Mouse (Mus musculus) neural tube, embryonic 12.5 days (tissue): ENCODE data around the gene Cldnd2. TPM values are rescaled to one million over a fixed set of nuclear protein-coding genes. Genes with fewer than 3 reads are reported as not detected.

Source experiments
- ATAC-seq: fragments of 200-750 bp; cut with Nextera tagmentation; 2 replicates; pipeline ENCODE4 v1.8.0; 2017; ENCODE audit warnings: low read depth, mild to moderate bottlenecking, moderate TSS enrichment, moderate library complexity; ENCODE audit not compliant: low FRiP score
- H3K27ac ChIP-seq: fragments of 300-500 bp; sonication (generic); 2 replicates; pipeline ENCODE4 v1.5.1; 2016
- H3K27me3 ChIP-seq: fragments of 300-500 bp; sonication (generic); replicated peaks from 2 replicates; pipeline ENCODE4 v1.6.1; 2016; ENCODE audit warnings: mild to moderate bottlenecking
- H3K36me3 ChIP-seq: fragments of 300-500 bp; sonication (generic); 2 replicates; pipeline ENCODE4 v1.6.1; 2016; ENCODE audit warnings: mild to moderate bottlenecking
- H3K4me1 ChIP-seq: fragments of 300-500 bp; sonication (generic); 2 replicates; pipeline ENCODE4 v1.6.1; 2016
- H3K4me2 ChIP-seq: fragments of 300-500 bp; sonication (generic); replicated peaks from 2 replicates; pipeline ENCODE4 v1.6.1; 2016; ENCODE audit warnings: mild to moderate bottlenecking
- H3K4me3 ChIP-seq: fragments of 300-500 bp; sonication (generic); 2 replicates; pipeline ENCODE4 v1.5.1; 2016
- H3K9ac ChIP-seq: fragments of 300-500 bp; sonication (generic); 2 replicates; pipeline ENCODE4 v1.6.1; 2016; ENCODE audit warnings: mild to moderate bottlenecking
- H3K9me3 ChIP-seq: fragments of 300-500 bp; sonication (generic); 2 replicates; pipeline ENCODE4 v1.6.1; 2016; ENCODE audit warnings: mild to moderate bottlenecking
- WGBS: fragments of 180-500 bp; shearing (Covaris S2); methylation state at CpG from one replicate; pipeline ENCODE4 v1.1.7; 2016; 5-methylcytosine and 5-hydroxymethylcytosine counted together
- microRNA-seq: library from miRNA; unstranded; fragments of <30 nt; microRNA quantifications from one replicate; pipeline ENCODE4, GENCODE M21; 2017
- polyA plus RNA-seq: library from polyadenylated mRNA; unstranded; fragments of >200 nt; fragmentation: Nextera tagmentation; extraction: Ambion mirVana; gene quantifications from 2 replicates; pipeline ENCODE4 v1.2.1, GENCODE M21; 2016

Cldnd2 gene
- polyA plus RNA-seq, 1 experiment from 2014 or later, result not detected

GRCm38 (mm10) chr7:43481191-43481590 lies 40.6 kb downstream of the Cldnd2 start:
- no peaks in the 10 kb centered on the region for H3K9me3 ChIP-seq
- no peak overlapping the region for H3K27ac ChIP-seq
- H3K27me3 ChIP-seq, result peaks cover 34% of the 10 kb centered on the region
- peaks cover 16% of the 10 kb centered on the region for H3K4me1 ChIP-seq
- H3K9ac ChIP-seq, result no peak overlapping the region
- ATAC-seq, result no peak
- no peak overlapping the region for H3K4me2 ChIP-seq
- H3K36me3 ChIP-seq, result peaks cover 6% of the 10 kb centered on the region; the same call in 1 of the 2 replicates
- 82% methylated on average over 3 of the region's 3 CpGs for WGBS
- H3K4me3 ChIP-seq, result no peak overlapping the region

DNA sequence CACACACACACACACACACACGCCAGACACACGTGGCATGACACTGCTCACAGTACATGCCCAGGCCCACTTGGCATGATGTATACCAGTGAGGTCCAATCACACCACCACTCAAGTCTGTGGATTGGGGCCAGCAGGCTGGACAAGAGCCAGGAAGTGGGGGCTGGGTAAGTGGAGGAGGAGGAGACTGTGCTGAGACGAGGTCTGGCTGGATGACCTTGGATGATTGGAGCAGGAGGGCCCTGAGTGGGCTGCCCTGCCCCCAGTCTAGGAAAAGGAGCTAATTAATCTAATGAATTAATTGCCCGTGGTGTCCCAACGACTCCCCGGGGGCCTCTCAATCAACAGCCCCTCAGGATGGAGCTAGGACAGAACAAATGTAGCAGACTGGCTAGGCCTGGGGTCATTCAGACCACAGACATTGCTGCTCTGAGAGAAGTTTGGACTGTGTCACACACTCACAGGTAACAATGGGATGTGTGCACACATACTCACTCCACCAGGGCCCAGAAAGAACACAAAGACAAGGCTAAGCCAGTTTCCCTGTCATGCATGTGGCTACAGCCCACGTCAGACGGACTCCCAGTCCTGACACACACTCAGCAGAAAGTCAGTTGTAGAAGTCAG lies 41.6 kb downstream of the Cldnd2 start:
- 0 out of 2 replicates have a peak overlapping the region, but pooled peaks have one; percentile 13 for H3K9ac ChIP-seq
- H3K36me3 ChIP-seq, result peaks cover 6% of the 10 kb centered on the region; the same call in 1 of the 2 replicates
- H3K4me2 ChIP-seq, result no peak overlapping the region; the same call in 1 of the 2 replicates
- peaks cover 24% of the 10 kb centered on the region for H3K27me3 ChIP-seq
- H3K4me3 ChIP-seq, result no peak overlapping the region
- peak; percentile 87 for ATAC-seq
- peaks cover 16% of the 10 kb centered on the region for H3K4me1 ChIP-seq
- 48% methylated on average over 8 of the region's 8 CpGs for WGBS
- H3K27ac ChIP-seq, result no peak overlapping the region
- no peaks in the 10 kb centered on the region for H3K9me3 ChIP-seq

GRCm38 (mm10) chr7:43483236-43483635 lies 42.7 kb downstream of the Cldnd2 start:
- 18% methylated on average over 10 of the region's 10 CpGs for WGBS
- Histone ChIP-seq H3K27me3 (peaks cover 13% of the 10 kb centered on the region), H3K9me3 (no peaks in the 10 kb centered on the region), H3K9ac (no peak overlapping the region), H3K4me2 (no peak overlapping the region), H3K36me3 (peaks cover 6% of the 10 kb centered on the region; the same call in 1 of the 2 replicates), H3K4me1 (peaks cover 16% of the 10 kb centered on the region), H3K27ac (no peak overlapping the region), H3K4me3 (no peak overlapping the region)
- ATAC-seq, result no peak

DNA sequence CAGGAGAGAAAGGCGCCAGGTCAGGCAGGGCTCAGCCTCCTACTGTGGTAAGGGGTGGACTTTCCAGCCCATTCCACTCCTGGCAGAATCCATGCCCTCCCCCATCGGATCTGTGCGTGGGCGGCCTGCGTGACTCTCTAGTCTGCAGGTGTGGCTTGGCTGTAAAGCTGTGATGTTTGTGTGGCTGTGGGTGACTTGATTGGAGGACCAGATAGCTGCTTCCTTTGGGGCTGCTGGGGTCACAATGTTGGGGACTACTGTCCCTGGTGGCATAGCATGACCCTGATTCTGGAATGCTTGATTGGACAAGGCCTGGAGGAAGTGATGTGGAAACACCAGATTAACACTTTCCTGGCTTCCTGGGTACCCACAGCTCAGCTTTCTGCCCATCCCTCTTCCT lies 48.1 kb downstream of the Cldnd2 start:
- Histone ChIP-seq H3K36me3 (no peaks in the 10 kb centered on the region), H3K27me3 (0 out of 2 replicates have a peak, but pooled peaks cover 5% of the 10 kb centered on the region), H3K9me3 (no peaks in the 10 kb centered on the region), H3K4me3 (peak overlapping the region; percentile 63), H3K4me2 (peak overlapping the region; percentile 79), H3K4me1 (peaks cover 12% of the 10 kb centered on the region; the same call in 1 of the 2 replicates), H3K9ac (peak overlapping the region; percentile 83; the same call in 1 of the 2 replicates), H3K27ac (no peak overlapping the region)
- no peak for ATAC-seq
- WGBS, result 44% methylated on average over 5 of the region's 5 CpGs

DNA sequence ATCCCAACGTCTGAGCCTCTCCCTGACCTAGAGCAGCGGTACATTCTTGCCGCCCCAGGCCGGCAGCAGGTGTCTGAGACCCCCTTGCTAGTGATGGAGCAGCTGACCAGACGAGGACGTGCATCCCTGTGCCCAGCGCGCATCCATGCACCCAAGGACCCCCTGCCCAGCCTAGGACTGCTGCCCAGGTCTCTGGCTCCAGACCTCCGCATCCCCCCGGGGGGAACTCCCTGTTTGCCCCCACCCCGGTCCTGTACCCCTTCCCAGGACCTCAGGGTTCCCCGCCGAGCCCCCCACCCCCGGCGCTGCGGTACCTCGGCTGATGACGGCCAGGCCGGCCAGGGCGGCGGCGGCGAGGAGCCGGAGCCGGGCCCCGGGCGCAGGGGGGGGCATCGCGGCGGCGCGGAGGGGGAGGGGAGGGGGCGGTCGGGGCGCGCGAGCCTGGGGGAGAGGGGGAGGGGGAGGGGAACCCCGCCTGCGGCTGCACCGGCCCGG lies 49.1 kb downstream of the Cldnd2 start, which contains the start of gene Iglon5:
TSS of gene Iglon5 (minus strand) at position 445 of the 495 bp plus-strand sequence.
- H3K4me3 ChIP-seq, result peak within 1 kb of the TSS; percentile 63
- H3K27ac ChIP-seq, result peak within 1 kb of the TSS; percentile 57; the same call in 1 of the 2 replicates
- WGBS, result 1% methylated on average over 21 of the region's 41 CpGs
- ATAC-seq, result peak; percentile 64
- H3K4me2 ChIP-seq, result peak within 1 kb of the TSS; percentile 79
- no peaks in the 10 kb centered on the region for H3K9me3 ChIP-seq
- H3K36me3 ChIP-seq, result no peaks in the 10 kb centered on the region
- 0 out of 2 replicates have a peak, but pooled peaks cover 8% of the 10 kb centered on the region for H3K27me3 ChIP-seq
- H3K4me1 ChIP-seq, result peaks cover 12% of the 10 kb centered on the region; the same call in 1 of the 2 replicates
- peak within 1 kb of the TSS; percentile 83 for H3K9ac ChIP-seq

DNA sequence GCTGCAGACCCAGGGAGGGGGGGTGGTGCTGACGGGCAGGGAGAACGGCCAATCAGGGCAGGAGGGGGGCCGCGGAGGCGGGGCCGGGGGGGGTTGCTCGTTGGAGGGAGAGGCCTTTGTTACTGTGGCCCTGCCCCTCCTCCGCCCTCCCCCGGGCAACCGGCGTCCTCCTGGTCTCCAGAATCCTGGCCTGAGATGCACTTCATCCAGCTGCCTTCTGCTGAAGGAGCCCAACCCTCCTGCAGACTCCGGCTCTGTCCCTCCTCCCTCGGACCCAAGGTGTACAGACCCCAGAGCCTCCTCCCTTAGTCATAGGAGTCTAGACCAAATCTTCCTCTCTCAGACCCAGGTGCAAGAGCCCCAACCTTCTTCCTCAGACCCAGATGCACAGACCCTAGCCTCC lies 49.6 kb downstream of the Cldnd2 start:
- H3K9me3 ChIP-seq, result no peaks in the 10 kb centered on the region
- peak overlapping the region; percentile 57; the same call in 1 of the 2 replicates for H3K27ac ChIP-seq
- H3K36me3 ChIP-seq, result no peaks in the 10 kb centered on the region
- H3K4me3 ChIP-seq, result peak overlapping the region; percentile 63
- H3K9ac ChIP-seq, result peak overlapping the region; percentile 83
- WGBS, result 0% methylated on average over 7 of the region's 13 CpGs
- peaks cover 12% of the 10 kb centered on the region; the same call in 1 of the 2 replicates for H3K4me1 ChIP-seq
- ATAC-seq, result peak; percentile 91
- H3K27me3 ChIP-seq, result 0 out of 2 replicates have a peak, but pooled peaks cover 8% of the 10 kb centered on the region
- H3K4me2 ChIP-seq, result peak overlapping the region; percentile 79

GRCm38 (mm10) chr7:43490861-43491260 lies 50.3 kb downstream of the Cldnd2 start:
- Histone ChIP-seq H3K27ac (no peak overlapping the region), H3K9ac (no peak overlapping the region), H3K9me3 (no peaks in the 10 kb centered on the region), H3K4me2 (peak overlapping the region; percentile 79), H3K36me3 (no peaks in the 10 kb centered on the region), H3K27me3 (0 out of 2 replicates have a peak, but pooled peaks cover 8% of the 10 kb centered on the region), H3K4me1 (peaks cover 12% of the 10 kb centered on the region; the same call in 1 of the 2 replicates), H3K4me3 (no peak overlapping the region)
- ATAC-seq, result 0 out of 2 replicates have a peak, but pooled peaks have one; percentile 9
- 61% methylated on average over 9 of the region's 9 CpGs for WGBS

Small RNAs within 50 kb of the gene (microRNA-seq; reads per million reads assigned to microRNA genes)
- 0.66 reads per million for gene Mir7051

Other genes with a start within 250 kb of the Cldnd2 start
- 14.7 and 17.5 TPM in 2 replicates for gene Zfp715, start 127.5 kb upstream of the Cldnd2 start, polyA plus RNA-seq
- gene Siglecf, start 89.4 kb upstream of the Cldnd2 start, polyA plus RNA-seq, result 0.20 and 0.26 TPM in 2 replicates
- gene Siglecg, start 32.6 kb upstream of the Cldnd2 start, polyA plus RNA-seq, result 0.20 TPM in 1 of 2 replicates, not detected in the other
- not detected in 2 replicates for gene Lim2, start 13.1 kb upstream of the Cldnd2 start, polyA plus RNA-seq
- 0.28 TPM in 1 of 2 replicates, not detected in the other for gene Nkg7, start 3.7 kb upstream of the Cldnd2 start, polyA plus RNA-seq
- 166 and 188 TPM in 2 replicates for gene Etfb, start 3.3 kb downstream of the Cldnd2 start, polyA plus RNA-seq
- gene Gm45233, start 3.3 kb downstream of the Cldnd2 start, polyA plus RNA-seq, result 0.49 TPM in 1 of 2 replicates, not detected in the other
- gene Vsig10l, start 22.4 kb downstream of the Cldnd2 start, polyA plus RNA-seq, result 4.6 and 5.5 TPM in 2 replicates
- gene Iglon5, start 49.3 kb downstream of the Cldnd2 start, polyA plus RNA-seq, result 4.0 and 4.5 TPM in 2 replicates
- gene 4931406B18Rik, start 65.2 kb downstream of the Cldnd2 start, polyA plus RNA-seq, result not detected in 2 replicates
- gene Cd33, start 103.6 kb downstream of the Cldnd2 start, polyA plus RNA-seq, result 1.1 and 1.6 TPM in 2 replicates
- 8.7 and 10.5 TPM in 2 replicates for gene Zfp658, start 121.5 kb downstream of the Cldnd2 start, polyA plus RNA-seq
- 14.5 and 15.0 TPM in 2 replicates for gene Zfp719, start 138.8 kb downstream of the Cldnd2 start, polyA plus RNA-seq
- 0.24 and 0.31 TPM in 2 replicates for gene Zfp819, start 166.4 kb downstream of the Cldnd2 start, polyA plus RNA-seq
- not detected in 2 replicates for gene Ceacam18, start 193.9 kb downstream of the Cldnd2 start, polyA plus RNA-seq
- gene Siglece, start 219.4 kb downstream of the Cldnd2 start, polyA plus RNA-seq, result 0.18 and 0.30 TPM in 2 replicates
- 19.6 and 19.9 TPM in 2 replicates for gene Ctu1, start 231.2 kb downstream of the Cldnd2 start, polyA plus RNA-seq
- gene Klk14, start 249.6 kb downstream of the Cldnd2 start, polyA plus RNA-seq, result not detected in 2 replicates